Mouse (Mus musculus): ENCODE measurements around the gene C130074G19Rik. TPM values are rescaled to one million over a fixed set of nuclear protein-coding genes. Genes with fewer than 3 reads are reported as not detected.

Gene C130074G19Rik
- total and polyA plus RNA-seq, 3 experiments: not detected

DNA sequence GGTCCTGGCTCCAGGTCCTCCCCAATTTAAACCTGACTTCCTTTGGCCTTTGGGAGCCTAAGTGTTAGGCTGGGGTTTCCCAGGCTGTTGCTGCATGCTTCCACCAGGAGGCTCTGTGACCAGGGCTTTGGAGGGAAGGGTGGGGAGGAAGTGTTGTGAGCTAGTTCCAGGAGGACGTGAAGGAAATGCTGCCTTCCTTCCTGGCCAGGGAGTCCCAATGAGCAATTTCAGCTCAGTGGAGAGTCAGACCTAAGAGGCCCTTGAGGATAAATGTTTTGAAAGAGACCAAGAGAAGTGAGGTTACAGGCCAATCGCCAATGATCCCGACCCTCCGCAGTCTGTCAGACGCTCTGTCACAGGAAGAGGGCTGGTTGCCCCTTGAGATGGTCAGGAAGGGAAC, 29.7 kb downstream of the C130074G19Rik start (continued):
- TF ChIP-seq BHLHE40 (IDR thresholded peaks at IDR 0.05; ENCODE audit: borderline replicate concordance, low read depth, low read length): no peak
- TF ChIP-seq NRF1 (IDR thresholded peaks at IDR 0.05; ENCODE audit: insufficient read depth, low read depth, low read length, poor library complexity, severe bottlenecking): no peak

DNA sequence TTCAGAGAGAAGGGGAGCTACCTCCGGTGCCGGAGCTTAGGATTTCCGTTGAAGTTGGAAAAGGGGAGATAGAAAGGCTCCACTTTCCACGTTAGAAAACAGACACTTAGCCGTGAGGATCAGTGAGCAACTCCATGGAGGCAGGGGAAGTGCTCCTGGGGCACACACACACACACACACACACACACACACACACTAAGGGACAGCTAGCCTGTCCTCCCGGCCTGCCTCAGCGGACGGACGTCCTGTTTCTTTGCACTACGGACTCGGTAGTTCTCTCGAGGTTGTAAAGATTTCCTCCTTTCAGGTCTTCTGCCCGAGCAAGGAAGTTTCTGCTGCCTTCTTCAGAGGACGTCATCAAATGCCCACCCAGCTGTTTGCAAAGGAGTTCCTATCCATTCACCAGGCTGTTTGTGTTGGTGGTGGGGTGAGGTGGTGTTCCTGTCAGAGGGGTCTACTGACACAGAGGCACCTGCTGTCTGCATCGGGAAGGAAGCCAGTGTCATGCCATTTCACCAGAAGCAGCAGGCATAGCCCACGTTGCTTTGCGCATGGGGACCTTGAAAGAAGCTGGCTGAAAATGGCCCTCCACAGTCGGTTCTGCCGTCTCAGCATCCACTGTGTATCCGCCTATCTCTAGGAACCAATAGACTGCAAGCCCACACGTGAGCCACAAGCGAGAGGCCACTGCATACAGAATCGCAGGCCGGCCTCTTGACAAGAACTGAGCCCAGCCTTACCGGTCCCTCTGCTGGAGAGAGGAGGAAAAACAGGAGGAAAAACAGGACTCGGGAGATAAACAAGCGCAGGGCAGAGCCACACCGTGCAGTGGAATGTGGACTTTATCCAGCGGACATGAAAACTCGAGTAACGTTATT, 31.0 kb downstream of the C130074G19Rik start:
- Histone ChIP-seq H3K4me3 (ENCODE audit: control insufficient read depth in 1 of 2, insufficient read depth in 1 of 2, low read depth in 2 of 2, low read length in 2 of 2) (peak overlapping the region in 1 of 2 experiments; percentile 9; a peak in 1 of 4 replicates), H3K36me3 (ENCODE audit: control insufficient read depth in 1 of 2, insufficient read depth in 2 of 2, low read length in 2 of 2) (peaks cover 0 to 6% of the 10 kb centered on the region in 2 experiments; a peak in 1 of 4 replicates), H3K27ac (ENCODE audit: control insufficient read depth, low read depth, low read length) (no peak overlapping the region), H3K4me1 (ENCODE audit: control insufficient read depth in 1 of 2, insufficient read depth in 2 of 2, low read length in 2 of 2) (peaks cover 3 to 7% of the 10 kb centered on the region in 2 experiments; a peak in 3 of 4 replicates), H3K9me3 (replicated peaks; ENCODE audit: insufficient read depth, low read length) (no peaks in the 10 kb centered on the region), H3K79me2 (ENCODE audit: control insufficient read depth, insufficient read depth, low read length, poor library complexity) (no peaks in the 10 kb centered on the region), H3K27me3 (ENCODE audit: control insufficient read depth in 1 of 2, insufficient read depth in 2 of 2, low read length in 2 of 2) (no peaks in the 10 kb centered on the region), H3K9ac (ENCODE audit: control insufficient read depth, low read depth, low read length, poor library complexity, severe bottlenecking) (no peak overlapping the region)
- TF ChIP-seq ZKSCAN1 (IDR thresholded peaks at IDR 0.05; ENCODE audit: low read depth, low read length): no peak
- TF ChIP-seq RAD21 (IDR thresholded peaks at IDR 0.05; ENCODE audit: low read depth, low read length): peak; percentile 5
- no peak for TF ChIP-seq SIN3A (IDR thresholded peaks at IDR 0.05; ENCODE audit: low read length)
- TF ChIP-seq BHLHE40 (IDR thresholded peaks at IDR 0.05; ENCODE audit: borderline replicate concordance, low read depth, low read length): peak; percentile 48; the same call in 1 of the 2 replicates
- TF ChIP-seq MEF2A (IDR thresholded peaks at IDR 0.05; ENCODE audit: extremely low read depth, insufficient replicate concordance, low read depth, low read length, poor library complexity, severe bottlenecking): no peak
- no peak for TF ChIP-seq ELF1 (IDR thresholded peaks at IDR 0.05; ENCODE audit: low read depth, low read length)
- TF ChIP-seq KAT2A (conservative IDR thresholded peaks at IDR 0.05; ENCODE audit: low read depth, low read length): no peak
- no peak for TF ChIP-seq NELFE (IDR thresholded peaks at IDR 0.05; ENCODE audit: low read depth, low read length)
- no peak for TF ChIP-seq CHD1 (IDR thresholded peaks at IDR 0.05; ENCODE audit: low read depth, low read length)
- peak; percentile 46 for TF ChIP-seq SMC3 (IDR thresholded peaks at IDR 0.05; ENCODE audit: low read depth, low read length)
- TF ChIP-seq CTCF (IDR thresholded peaks at IDR 0.05 in 2 of 3, conservative IDR thresholded peaks at IDR 0.05 in 1 of 3; ENCODE audit: control insufficient read depth in 1 of 3, insufficient read depth in 1 of 3, low read depth in 2 of 3, low read length in 3 of 3, poor library complexity in 1 of 3, severe bottlenecking in 1 of 3): peak; percentile 47 to 59 (median 51)
- DNase-seq (ENCODE audit: low read depth, low spot score): peak; percentile 72

DNA sequence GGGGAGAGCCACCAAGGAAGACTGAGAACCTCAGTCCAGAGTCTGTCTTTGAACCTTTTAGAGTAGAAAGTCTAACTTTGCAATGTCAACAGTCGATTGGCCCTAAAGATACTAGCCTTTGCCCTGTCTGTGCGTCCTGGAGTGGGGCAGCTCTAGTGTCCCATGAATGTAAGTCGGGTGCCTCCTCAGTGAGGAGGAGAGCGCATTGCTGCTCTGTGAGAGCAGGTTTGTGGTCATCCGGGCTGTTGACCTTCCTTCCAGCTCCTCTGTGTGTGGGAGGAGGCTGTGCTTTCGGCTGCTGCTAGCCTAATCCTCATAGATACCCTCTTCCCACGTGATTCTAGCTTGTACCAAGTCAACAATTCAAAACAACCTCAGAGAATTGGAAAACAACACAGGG, 31.9 kb downstream of the C130074G19Rik start:
- Histone ChIP-seq H3K27me3 (ENCODE audit: control insufficient read depth in 1 of 2, insufficient read depth in 2 of 2, low read length in 2 of 2) (no peaks in the 10 kb centered on the region), H3K79me2 (ENCODE audit: control insufficient read depth, insufficient read depth, low read length, poor library complexity) (no peaks in the 10 kb centered on the region), H3K4me1 (ENCODE audit: control insufficient read depth in 1 of 2, insufficient read depth in 2 of 2, low read length in 2 of 2) (peaks cover 3 to 7% of the 10 kb centered on the region in 2 experiments; a peak in 3 of 4 replicates), H3K4me3 (ENCODE audit: control insufficient read depth in 1 of 2, insufficient read depth in 1 of 2, low read depth in 2 of 2, low read length in 2 of 2) (no peak overlapping the region), H3K36me3 (ENCODE audit: control insufficient read depth in 1 of 2, insufficient read depth in 2 of 2, low read length in 2 of 2) (peaks cover 0 to 6% of the 10 kb centered on the region in 2 experiments; a peak in 1 of 4 replicates), H3K9me3 (replicated peaks; ENCODE audit: insufficient read depth, low read length) (no peaks in the 10 kb centered on the region), H3K27ac (ENCODE audit: control insufficient read depth, low read depth, low read length) (no peak overlapping the region), H3K9ac (ENCODE audit: control insufficient read depth, low read depth, low read length, poor library complexity, severe bottlenecking) (no peak overlapping the region)
- DNase-seq (ENCODE audit: low read depth, low spot score): no peak
- no peak for TF ChIP-seq POLR2AphosphoS5 (IDR thresholded peaks at IDR 0.05; ENCODE audit: borderline replicate concordance, low read depth, low read length)
- TF ChIP-seq UBTF (IDR thresholded peaks at IDR 0.05; ENCODE audit: borderline replicate concordance, insufficient read depth, low read depth, low read length): no peak
- no peak for TF ChIP-seq MXI1 (IDR thresholded peaks at IDR 0.05; ENCODE audit: low read depth, low read length)
- no peak for TF ChIP-seq BHLHE40 (IDR thresholded peaks at IDR 0.05; ENCODE audit: borderline replicate concordance, low read depth, low read length)
- no peak for TF ChIP-seq MYC (IDR thresholded peaks at IDR 0.05; ENCODE audit: low read depth, low read length)
- TF ChIP-seq ZKSCAN1 (IDR thresholded peaks at IDR 0.05; ENCODE audit: low read depth, low read length): no peak
- TF ChIP-seq GABPA (IDR thresholded peaks at IDR 0.05; ENCODE audit: low read depth, low read length): no peak
- no peak for TF ChIP-seq ZNF384 (IDR thresholded peaks at IDR 0.05; ENCODE audit: low read depth, low read length)
- TF ChIP-seq MAZ (IDR thresholded peaks at IDR 0.05; ENCODE audit: low read depth, low read length): no peak
- TF ChIP-seq ZMIZ1 (IDR thresholded peaks at IDR 0.05; ENCODE audit: low read depth, low read length): no peak
- no peak for TF ChIP-seq NRF1 (IDR thresholded peaks at IDR 0.05; ENCODE audit: insufficient read depth, low read depth, low read length, poor library complexity, severe bottlenecking)
- no peak for TF ChIP-seq MAX (IDR thresholded peaks at IDR 0.05; ENCODE audit: low read length)
- no peak for TF ChIP-seq CHD2 (IDR thresholded peaks at IDR 0.05; ENCODE audit: low read length)
- TF ChIP-seq USF2 (IDR thresholded peaks at IDR 0.05; ENCODE audit: borderline replicate concordance in 1 of 2, insufficient read depth in 1 of 2, low read depth in 1 of 2, low read length in 2 of 2): no peak
- TF ChIP-seq EP300 (IDR thresholded peaks at IDR 0.05; ENCODE audit: low read depth in 1 of 2, low read length in 2 of 2): no peak
- TF ChIP-seq MAFK (IDR thresholded peaks at IDR 0.05; ENCODE audit: borderline replicate concordance, low read depth, low read length): no peak
- no peak for TF ChIP-seq E2F4 (IDR thresholded peaks at IDR 0.05; ENCODE audit: borderline replicate concordance, low read depth, low read length)

All from MEL (cell line).